Mouse (Mus musculus) forebrain, embryonic 15.5 days (tissue): ENCODE results near the gene Cep68. TPM values are rescaled to one million over a fixed set of nuclear protein-coding genes. Genes with fewer than 3 reads are reported as not detected.

Source experiments
- ATAC-seq: fragments of 200-750 bp; cut with Nextera tagmentation; replicated peaks from 2 replicates; pipeline ENCODE4 v1.8.0; 2017; ENCODE audit warnings: mild to moderate bottlenecking, moderate TSS enrichment, moderate library complexity
- H3K27ac ChIP-seq: fragments of 300-500 bp; sonication (generic); replicated peaks from 2 replicates; pipeline ENCODE4 v1.5.1; 2015; ENCODE audit warnings: mild to moderate bottlenecking, inconsistent platforms
- H3K27me3 ChIP-seq: fragments of 300-500 bp; sonication (generic); 2 replicates; pipeline ENCODE4 v1.6.1; 2015; ENCODE audit warnings: inconsistent platforms
- H3K36me3 ChIP-seq: fragments of 300-500 bp; sonication (generic); 2 replicates; pipeline ENCODE4 v1.6.1; 2015; ENCODE audit warnings: mild to moderate bottlenecking, inconsistent platforms
- H3K4me1 ChIP-seq: fragments of 300-500 bp; sonication (generic); 2 replicates; pipeline ENCODE4 v1.6.1; 2015; ENCODE audit warnings: inconsistent platforms
- H3K4me2 ChIP-seq: fragments of 300-500 bp; sonication (generic); replicated peaks from 2 replicates; pipeline ENCODE4 v1.6.1; 2015; ENCODE audit warnings: mild to moderate bottlenecking, inconsistent platforms
- H3K4me3 ChIP-seq: fragments of 300-500 bp; sonication (generic); 2 replicates; pipeline ENCODE4 v1.5.1; 2015; ENCODE audit warnings: mild to moderate bottlenecking, inconsistent platforms
- H3K9ac ChIP-seq: fragments of 300-500 bp; sonication (generic); replicated peaks from 2 replicates; pipeline ENCODE4 v1.6.1; 2015; ENCODE audit warnings: mild to moderate bottlenecking, inconsistent platforms
- H3K9me3 ChIP-seq: fragments of 300-500 bp; sonication (generic); 2 replicates; pipeline ENCODE4 v1.6.1; 2016; ENCODE audit warnings: inconsistent platforms
- WGBS: fragments of 180-500 bp; shearing (Covaris S2); methylation state at CpG from one replicate; pipeline ENCODE4 v1.1.7; 2015; ENCODE audit warnings: mixed read lengths; 5-methylcytosine and 5-hydroxymethylcytosine counted together
- polyA plus RNA-seq: library from polyadenylated mRNA; unstranded; fragments of >200 nt; fragmentation: Nextera tagmentation; extraction: Ambion mirVana; gene quantifications from 2 replicates; pipeline ENCODE4 v1.2.1, GENCODE M21; 2015

Gene Cep68
- polyA plus RNA-seq, 1 experiment from 2014 or later: 26.3 TPM

DNA sequence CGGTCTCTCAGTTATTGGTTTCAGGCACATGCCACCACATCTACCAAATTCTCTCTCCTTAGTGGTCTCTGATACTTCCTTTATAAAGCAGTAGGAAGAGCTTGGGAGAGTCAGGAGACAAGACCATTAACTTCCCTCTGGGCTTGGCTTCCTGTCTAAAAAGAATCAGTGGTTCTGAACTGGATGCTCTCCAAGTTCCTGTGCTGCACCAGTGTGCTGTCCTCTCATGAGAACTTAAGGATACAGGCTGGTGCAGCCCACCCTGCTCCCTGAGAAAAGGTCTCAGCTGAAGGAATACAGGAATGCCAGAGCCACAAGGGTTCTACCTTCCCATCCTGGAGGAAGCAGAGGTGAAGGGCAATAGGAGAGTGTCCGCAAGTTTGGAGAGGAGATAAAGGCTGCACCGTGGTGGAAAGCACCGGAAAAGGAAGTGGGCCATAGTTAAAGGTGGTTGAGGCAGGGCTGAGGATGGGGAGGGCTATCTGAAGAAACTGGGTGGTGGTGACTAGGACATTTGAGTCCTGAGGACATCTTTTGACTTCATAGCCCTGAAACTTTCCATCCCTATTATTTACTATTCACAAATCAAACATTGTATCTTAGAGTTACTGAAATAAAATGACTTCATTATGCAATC, 56.0 kb downstream of the Cep68 start:
- no peaks in the 10 kb centered on the region for H3K36me3 ChIP-seq
- H3K4me3 ChIP-seq: no peak overlapping the region
- H3K4me2 ChIP-seq: no peak overlapping the region
- 92% methylated on average over 4 of the region's 4 CpGs for WGBS
- no peaks in the 10 kb centered on the region for H3K9me3 ChIP-seq
- H3K27ac ChIP-seq: no peak overlapping the region
- no peak overlapping the region for H3K9ac ChIP-seq
- ATAC-seq: no peak
- H3K4me1 ChIP-seq: no peaks in the 10 kb centered on the region
- H3K27me3 ChIP-seq: no peaks in the 10 kb centered on the region

DNA sequence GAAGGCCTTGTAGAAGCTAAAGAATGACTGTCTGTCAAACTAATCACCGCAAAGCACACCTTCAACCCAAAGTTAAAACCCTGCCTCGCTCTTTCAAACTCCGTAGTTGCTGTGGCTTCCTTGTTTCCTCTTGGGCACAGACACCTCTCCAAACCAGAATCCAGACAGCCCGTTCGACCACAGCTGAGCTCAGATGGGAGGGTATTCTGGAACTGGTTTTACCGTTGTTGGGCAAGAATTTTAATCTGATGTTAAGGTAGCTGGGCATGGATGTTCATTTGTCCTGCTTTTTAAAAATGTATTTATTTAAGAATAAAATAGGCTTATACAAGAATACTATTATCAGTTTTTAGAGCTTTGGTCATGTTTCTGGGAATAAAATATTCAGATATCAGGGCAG, 62.0 kb downstream of the Cep68 start:
- WGBS: 85% methylated on average over 6 of the region's 6 CpGs

More for the DNA sequence above, 62.0 kb downstream of the Cep68 start:
- H3K4me2 ChIP-seq: no peak overlapping the region
- H3K9me3 ChIP-seq: no peaks in the 10 kb centered on the region
- ATAC-seq: no peak
- no peak overlapping the region for H3K9ac ChIP-seq
- H3K4me3 ChIP-seq: no peak overlapping the region
- H3K27ac ChIP-seq: no peak overlapping the region
- H3K27me3 ChIP-seq: no peaks in the 10 kb centered on the region
- no peaks in the 10 kb centered on the region for H3K4me1 ChIP-seq
- H3K36me3 ChIP-seq: no peaks in the 10 kb centered on the region

Other genes with a start within 250 kb of the Cep68 start
- gene Actr2, start 136.5 kb downstream of the Cep68 start, polyA plus RNA-seq: 157 and 182 TPM in 2 replicates
- gene Rab1a, start 48.0 kb downstream of the Cep68 start, polyA plus RNA-seq: 308 and 314 TPM in 2 replicates
- gene Slc1a4, start 83.3 kb upstream of the Cep68 start, polyA plus RNA-seq: 43.8 and 46.7 TPM in 2 replicates